Mouse (Mus musculus) kidney, adult 11 months (tissue): ENCODE measurements around the gene Zfp865.
"Not testable (repeated sequence)": the region's sequence is repeated elsewhere in the genome, so short reads cannot be mapped to it uniquely, and the experiment has no call there.

ENCODE experiments used
- DNase-seq: peaks from one replicate; pipeline ENCODE4 v3.0.0; 2022

Gene Zfp865

GRCm38 (mm10) chr7:5016057-5016456 is 4.1 kb upstream of the Zfp865 start:
- DNase-seq = no peak

DNA sequence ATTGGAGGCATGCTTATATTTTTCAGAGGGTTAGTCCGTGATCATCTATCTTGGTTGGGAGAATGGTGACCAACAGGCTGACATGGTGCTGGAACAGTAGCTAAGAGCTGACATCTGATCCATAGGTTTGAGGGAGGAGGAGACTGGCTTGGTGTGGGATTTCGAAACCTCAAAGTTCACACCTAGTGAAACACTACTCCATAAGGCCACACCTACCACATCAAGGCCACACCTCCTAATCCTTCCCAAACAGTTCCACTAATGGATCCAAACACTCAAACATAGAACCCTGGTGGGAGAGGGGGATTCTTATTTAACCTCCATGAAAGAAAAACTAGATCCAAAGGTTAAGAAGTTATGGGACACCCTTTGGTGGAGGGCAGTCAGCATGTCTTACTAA is 3.3 kb upstream of the Zfp865 start:
- DNase-seq = no peak

DNA sequence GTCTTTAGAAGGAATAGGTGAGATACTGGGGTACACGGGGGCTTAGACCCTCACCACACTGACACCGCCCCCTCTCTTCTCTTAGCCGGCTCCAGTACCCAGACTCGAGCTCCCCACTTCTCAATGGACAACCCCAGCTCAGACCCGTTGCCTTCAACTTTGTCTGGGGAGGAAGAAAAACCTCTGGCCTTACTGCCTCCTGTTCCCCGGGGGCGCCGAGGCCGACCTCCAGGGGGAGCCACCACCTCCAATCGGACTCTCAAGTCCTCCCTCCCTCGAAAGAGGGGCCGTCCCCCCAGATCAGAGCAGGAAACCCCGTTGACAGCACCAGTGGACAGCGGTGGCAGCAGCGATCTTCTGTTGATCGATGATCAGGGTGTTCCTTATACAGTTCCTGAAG is 2.8 kb upstream of the Zfp865 start:
- DNase-seq = no peak

DNA sequence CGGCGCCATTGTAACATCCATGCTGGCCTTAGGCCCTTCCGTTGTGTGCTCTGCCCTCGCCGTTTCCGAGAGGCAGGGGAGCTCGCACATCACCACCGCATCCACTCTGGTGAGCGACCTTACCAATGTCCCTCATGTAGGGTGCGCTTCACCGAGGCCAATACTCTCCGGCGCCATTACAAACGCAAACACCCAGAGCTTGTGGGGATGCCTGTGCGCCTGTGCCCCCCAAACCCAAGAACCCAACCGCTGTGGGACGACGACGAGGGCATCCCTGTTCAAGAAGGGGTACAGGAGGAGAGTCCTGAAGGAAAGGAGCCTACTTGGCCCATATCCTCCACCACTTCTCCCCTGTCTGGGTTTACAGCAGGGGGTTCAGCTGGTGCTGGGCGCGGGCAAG is 2.2 kb upstream of the Zfp865 start:
- DNase-seq = no peak

DNA sequence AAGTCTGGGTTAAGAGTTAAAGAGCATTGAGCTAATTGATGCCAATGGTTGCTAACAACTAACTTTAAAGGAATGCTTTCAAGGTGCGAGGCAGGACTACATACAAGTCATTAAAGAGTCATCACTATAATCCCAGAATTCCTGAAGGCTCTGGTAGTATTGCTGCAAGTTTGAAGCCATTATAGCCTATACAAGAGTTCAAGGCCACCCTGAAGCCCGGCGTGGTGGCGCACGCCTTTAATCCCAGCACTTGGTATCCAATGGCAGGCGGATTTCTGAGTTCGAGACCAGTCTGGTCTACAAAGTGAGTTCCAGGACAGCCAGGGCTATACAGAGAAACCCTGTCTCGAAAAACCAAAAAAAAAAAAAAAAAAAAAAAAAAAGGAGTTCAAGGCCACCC is 600 bp upstream of the Zfp865 start:
- DNase-seq = not testable (repeated sequence)

- no peak for DNase-seq
Measured at GRCm38 (mm10) chr7:5020685-5021084, 509 bp downstream of the Zfp865 start.

GRCm38 (mm10) chr7:5021197-5021596 is 1.0 kb downstream of the Zfp865 start:
- DNase-seq = no peak

- no peak for DNase-seq
Measured at GRCm38 (mm10) chr7:5029543-5029942, 9.4 kb downstream of the Zfp865 start.

- no peak for DNase-seq
Measured at GRCm38 (mm10) chr7:5029946-5030345, 9.8 kb downstream of the Zfp865 start.

- no peak for DNase-seq
Measured at GRCm38 (mm10) chr7:5030554-5031275, 10.5 kb downstream of the Zfp865 start.

DNA sequence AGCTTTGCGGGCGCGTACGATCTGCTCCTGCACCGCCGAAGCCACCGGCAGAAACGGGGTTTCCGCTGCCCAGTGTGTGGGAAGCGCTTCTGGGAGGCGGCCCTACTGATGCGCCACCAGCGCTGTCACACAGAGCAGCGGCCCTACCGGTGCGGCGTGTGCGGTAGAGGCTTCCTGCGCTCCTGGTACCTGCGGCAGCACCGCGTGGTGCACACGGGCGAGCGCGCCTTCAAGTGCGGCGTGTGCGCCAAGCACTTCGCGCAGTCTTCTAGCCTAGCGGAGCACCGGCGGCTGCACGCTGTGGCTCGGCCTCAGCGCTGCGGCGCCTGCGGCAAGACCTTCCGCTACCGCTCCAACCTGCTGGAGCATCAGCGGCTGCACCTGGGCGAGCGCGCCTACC is 11.3 kb downstream of the Zfp865 start:
- no peak for DNase-seq

GRCm38 (mm10) chr7:5033818-5034217 is 13.6 kb downstream of the Zfp865 start, which contains the start of gene 4632433K11Rik:
TSS of gene 4632433K11Rik (plus strand) at chr7:5034118.
- DNase-seq = no peak

DNA sequence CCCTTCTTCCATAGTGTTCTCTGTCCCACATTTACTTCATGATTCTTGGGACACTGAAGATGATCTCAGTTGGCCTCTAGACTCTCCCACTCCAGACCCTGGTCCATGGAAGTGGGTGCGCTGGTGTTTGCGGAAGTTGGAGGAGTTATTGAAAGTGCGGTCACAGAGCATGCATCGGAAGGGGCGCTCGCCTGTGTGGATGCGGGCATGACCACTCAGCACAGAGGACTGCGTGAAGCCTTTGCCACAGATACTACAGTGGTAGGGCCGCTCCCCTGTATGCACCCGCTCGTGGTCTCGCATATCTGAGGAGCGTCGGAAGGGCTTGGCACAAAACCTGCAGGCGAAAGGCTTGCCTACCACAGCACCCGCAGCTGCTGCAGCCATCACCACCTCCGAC is 15.5 kb downstream of the Zfp865 start:
- DNase-seq = no peak

- no peak for DNase-seq
Measured at GRCm38 (mm10) chr7:5036136-5036535, 16.0 kb downstream of the Zfp865 start.

DNA sequence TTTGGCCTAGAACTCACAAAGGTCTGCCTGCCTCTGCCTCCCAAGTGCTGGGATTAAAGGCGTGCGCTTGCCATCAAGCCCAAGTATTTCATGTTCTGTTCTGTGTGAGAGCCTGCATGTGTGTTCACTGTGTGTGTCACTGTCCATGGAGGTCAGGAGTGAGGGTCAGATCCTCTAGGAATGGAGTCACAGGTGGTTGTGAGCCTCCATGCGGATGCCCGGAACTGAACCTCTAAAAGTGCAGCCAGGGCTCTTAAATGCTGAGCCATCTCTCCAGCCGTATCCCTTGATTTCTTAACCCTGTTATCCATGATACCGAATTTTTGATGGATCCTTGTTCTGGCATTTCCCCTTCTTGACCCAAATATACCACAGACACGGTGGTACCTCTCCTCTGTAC is 16.9 kb downstream of the Zfp865 start:
- no peak for DNase-seq

- no peak for DNase-seq
Measured at GRCm38 (mm10) chr7:5037467-5037866, 17.3 kb downstream of the Zfp865 start.

DNA sequence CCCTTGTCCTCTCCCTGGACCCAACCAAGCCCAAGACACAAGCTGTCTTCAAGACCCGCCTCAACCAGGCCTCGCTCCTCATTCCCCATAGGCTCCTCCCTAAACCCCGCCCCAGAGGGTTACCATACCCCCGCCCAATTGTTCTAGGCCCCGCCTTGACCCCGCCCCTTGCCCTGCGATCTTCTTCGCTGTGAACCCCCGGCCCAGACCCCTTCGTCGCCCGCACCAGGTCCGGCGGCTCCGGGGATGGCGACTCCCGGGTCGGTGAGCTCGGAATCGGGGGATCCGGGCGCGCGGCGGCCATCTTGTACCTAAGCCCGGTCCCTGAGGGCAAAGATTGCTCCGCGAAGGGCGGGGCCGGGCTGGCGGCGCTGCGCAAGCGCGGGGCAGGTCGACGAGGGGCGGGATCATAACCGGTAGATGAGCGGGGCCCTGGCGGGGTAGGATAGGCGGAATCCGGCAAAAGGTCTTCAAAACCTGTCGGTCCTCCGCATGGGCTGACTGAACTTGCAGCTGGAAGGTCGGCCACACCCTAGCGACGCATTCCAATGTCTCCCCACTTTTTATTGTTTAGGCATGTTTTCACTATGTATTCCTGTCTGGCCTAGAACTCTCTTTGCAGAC is 18.0 kb downstream of the Zfp865 start, which contains the start of gene Zfp784:
Gene Zfp784, minus strand, starts transcription at position 338 of the 624 bp plus-strand sequence.
- DNase-seq = peak; percentile 94

- no peak for DNase-seq
Measured at GRCm38 (mm10) chr7:5038940-5039339, 18.8 kb downstream of the Zfp865 start.

DNA sequence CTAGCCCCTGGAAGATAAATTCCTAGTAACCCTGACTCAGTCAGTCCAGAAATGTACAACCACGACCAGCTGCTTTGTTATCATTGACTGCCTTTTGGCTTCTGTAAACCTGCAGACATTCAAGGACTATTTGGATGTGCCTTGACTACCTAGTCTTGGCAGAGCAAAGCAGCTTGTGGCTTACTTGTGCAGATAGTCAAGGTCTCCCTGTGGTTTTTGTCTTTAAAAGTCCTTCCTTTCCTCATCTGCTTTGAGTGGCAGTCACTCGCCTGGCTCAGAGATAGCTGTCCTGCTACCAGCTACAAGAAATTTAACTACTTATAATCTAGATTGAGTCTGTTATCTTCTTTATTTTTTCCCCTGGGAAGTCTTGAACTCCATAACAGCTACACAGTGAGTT is 24.8 kb downstream of the Zfp865 start:
- no peak for DNase-seq

- no peak for DNase-seq
Measured at GRCm38 (mm10) chr7:5046112-5046511, 25.9 kb downstream of the Zfp865 start.

DNA sequence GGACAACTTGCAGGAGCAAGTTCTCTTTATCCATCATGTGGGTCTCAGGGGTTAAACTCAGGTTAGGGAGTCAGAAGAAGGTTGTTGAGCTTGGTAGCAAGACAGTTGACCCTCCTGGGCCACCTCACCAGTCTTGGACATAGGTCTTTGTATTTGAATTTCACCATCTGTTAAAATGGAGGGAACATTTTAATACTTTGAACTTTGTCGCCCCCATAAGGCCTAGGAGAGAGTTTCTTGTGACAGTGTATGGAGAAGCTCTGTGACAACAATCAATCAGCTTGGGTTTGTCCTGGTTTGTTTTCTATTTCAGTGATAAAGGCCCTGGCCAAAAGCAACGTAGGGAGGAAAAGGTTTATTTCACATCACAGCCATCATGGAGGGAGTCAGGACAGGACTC is 27.1 kb downstream of the Zfp865 start:
- no peak for DNase-seq

DNA sequence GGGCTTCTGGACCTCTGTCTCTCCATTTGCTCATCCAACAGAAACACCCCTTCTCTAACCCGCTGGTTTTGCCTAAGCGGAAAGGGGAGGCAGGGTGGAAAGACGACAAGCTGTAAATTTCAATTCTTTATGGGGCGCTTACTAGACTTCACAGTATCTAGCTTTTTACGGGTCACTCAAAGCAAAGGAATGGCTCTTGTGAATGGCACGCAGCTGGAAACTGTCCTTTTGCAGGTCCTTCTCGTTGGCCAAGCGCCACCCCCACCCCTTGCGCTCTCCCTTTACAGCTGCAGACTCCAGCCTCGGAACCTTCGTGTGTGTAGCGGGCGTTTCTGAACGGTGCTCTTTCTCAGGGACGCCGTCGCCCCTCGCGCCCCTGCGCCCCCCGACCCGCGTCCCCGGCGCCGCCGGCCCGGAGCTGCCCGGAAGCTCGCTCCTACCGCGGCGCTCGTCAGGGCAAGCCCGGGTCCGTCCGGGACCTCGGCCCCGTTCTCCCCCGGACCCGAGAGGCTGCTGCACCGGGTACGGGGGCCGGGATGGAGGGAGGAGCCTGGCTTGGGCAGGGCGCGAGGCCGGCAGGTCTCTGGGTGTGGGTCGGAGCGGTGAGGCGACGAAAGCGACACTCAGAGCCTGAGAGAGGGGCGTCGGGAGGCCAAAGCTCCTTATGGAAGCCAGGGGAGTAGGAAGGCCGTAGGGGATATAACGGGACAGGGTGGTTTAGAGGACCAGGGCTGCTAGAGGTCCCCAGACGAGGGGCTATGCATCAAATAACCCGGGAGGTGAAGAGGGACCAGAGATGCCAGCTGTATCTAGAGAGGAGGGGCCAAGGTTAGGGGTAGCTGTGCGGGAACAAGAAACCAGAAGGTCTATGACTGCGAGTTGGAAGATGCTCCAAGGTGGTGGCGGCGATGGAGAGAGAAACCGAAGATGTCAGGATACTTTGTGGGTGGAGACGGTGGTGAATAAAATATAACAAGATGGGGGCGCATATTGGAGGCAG is 31.3 kb downstream of the Zfp865 start, which contains the start of gene Zfp580:
Gene Zfp580, plus strand, starts transcription at position 346 of the 1,000 bp plus-strand sequence.
- peak; percentile 68 for DNase-seq

- no peak for DNase-seq
Measured at GRCm38 (mm10) chr7:5052438-5052837, 32.3 kb downstream of the Zfp865 start.
